Mouse (Mus musculus) heart, embryonic 13.5 days (tissue): ENCODE results near the gene Btbd9. TPM values are rescaled to one million over a fixed set of nuclear protein-coding genes. Genes with fewer than 3 reads are reported as not detected.

ENCODE experiments used
- ATAC-seq: fragments of 200-750 bp; cut with Nextera tagmentation; 2 replicates; pipeline ENCODE4 v1.8.0; 2017; ENCODE audit warnings: moderate TSS enrichment; ENCODE audit not compliant: insufficient number of reproducible peaks, low FRiP score, low TSS enrichment; ENCODE audit errors: extremely low read depth
- H3K27ac ChIP-seq: fragments of 300-500 bp; sonication (generic); replicated peaks from 2 replicates; pipeline ENCODE4 v1.5.1; 2015; ENCODE audit warnings: moderate library complexity, mild to moderate bottlenecking, inconsistent platforms
- H3K27me3 ChIP-seq: fragments of 300-500 bp; sonication (generic); replicated peaks from 2 replicates; pipeline ENCODE4 v1.6.1; 2015; ENCODE audit warnings: mild to moderate bottlenecking, inconsistent platforms
- H3K36me3 ChIP-seq: fragments of 300-500 bp; sonication (generic); 2 replicates; pipeline ENCODE4 v1.6.1; 2015; ENCODE audit warnings: mild to moderate bottlenecking, inconsistent platforms
- H3K4me1 ChIP-seq: fragments of 300-500 bp; sonication (generic); 2 replicates; pipeline ENCODE4 v1.6.1; 2015; ENCODE audit warnings: inconsistent platforms
- H3K4me2 ChIP-seq: fragments of 300-500 bp; sonication (generic); 2 replicates; pipeline ENCODE4 v1.6.1; 2015; ENCODE audit warnings: inconsistent platforms, mild to moderate bottlenecking, moderate library complexity
- H3K4me3 ChIP-seq: fragments of 300-500 bp; sonication (generic); 2 replicates; pipeline ENCODE4 v1.5.1; 2015; ENCODE audit warnings: moderate library complexity, mild to moderate bottlenecking, inconsistent platforms
- H3K9ac ChIP-seq: fragments of 300-500 bp; sonication (generic); 2 replicates; pipeline ENCODE4 v1.6.1; 2015; ENCODE audit warnings: inconsistent platforms, mild to moderate bottlenecking, moderate library complexity
- H3K9me3 ChIP-seq: fragments of 300-500 bp; sonication (generic); 2 replicates; pipeline ENCODE4 v1.6.1; 2016; ENCODE audit warnings: inconsistent platforms
- WGBS: fragments of 180-500 bp; shearing (Covaris S2); methylation state at CpG from one replicate; pipeline ENCODE4 v1.1.7; 2015; ENCODE audit warnings: mixed read lengths; 5-methylcytosine and 5-hydroxymethylcytosine counted together
- polyA plus RNA-seq: library from polyadenylated mRNA; unstranded; fragments of >200 nt; fragmentation: Nextera tagmentation; extraction: Ambion mirVana; gene quantifications from 2 replicates; pipeline ENCODE4 v1.2.1, GENCODE M21; 2015

Btbd9 gene
- polyA plus RNA-seq, 1 experiment from 2014 or later = 44.4 TPM

DNA sequence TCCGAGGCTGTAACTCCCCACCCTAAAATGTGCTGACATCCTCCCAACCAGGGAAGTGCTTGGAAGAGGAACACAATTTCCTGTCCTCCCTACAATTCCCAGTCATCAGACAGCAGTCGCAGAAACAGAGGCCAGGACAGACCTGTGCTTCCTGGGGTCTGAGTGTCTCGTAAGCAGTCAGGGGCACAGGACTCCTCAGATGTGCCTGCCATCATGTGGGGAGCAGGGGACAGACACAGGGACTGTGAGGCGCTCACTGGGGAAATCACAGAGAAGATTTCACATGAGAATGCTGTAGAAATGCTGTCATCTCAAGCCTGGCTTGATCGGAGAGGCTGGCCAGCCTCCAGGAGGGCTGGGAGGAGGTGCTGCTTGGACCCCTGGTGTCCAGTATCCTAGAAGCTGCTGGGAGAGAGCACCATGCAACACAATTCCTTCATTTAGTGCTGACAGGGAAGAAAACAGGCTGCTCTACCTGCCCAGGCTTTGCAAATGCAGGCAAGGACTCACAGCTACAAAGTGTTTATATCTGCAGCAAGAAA, 308.8 kb downstream of the Btbd9 start:
- Histone ChIP-seq H3K9me3 (no peaks in the 10 kb centered on the region), H3K4me1 (peaks cover 27% of the 10 kb centered on the region)

DNA sequence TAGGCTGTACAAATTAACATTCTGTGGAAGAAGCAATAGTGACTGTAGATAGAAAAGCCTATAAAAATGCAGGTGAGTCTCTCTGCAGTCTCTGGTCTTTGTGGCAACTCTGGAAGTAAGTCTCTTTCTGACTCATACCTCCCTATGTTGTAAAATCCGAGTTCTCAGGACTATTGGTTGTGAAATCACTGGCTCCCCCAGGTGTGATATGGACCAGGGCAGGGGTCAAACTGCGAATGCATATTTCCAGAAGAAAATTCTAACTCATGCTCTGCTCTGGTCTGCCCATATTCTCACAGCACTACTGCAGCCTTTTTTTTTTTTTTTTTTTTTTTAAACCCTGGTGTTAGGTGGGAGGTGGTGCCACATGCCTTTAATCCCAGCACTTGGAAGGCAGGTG, 312.8 kb downstream of the Btbd9 start:
- Histone ChIP-seq H3K36me3 (0 out of 2 replicates have a peak, but pooled peaks cover 5% of the 10 kb centered on the region), H3K4me2 (no peak overlapping the region), H3K4me1 (peaks cover 31% of the 10 kb centered on the region), H3K9me3 (no peaks in the 10 kb centered on the region), H3K4me3 (no peak overlapping the region), H3K27me3 (no peaks in the 10 kb centered on the region), H3K9ac (no peak overlapping the region), H3K27ac (no peak overlapping the region)
- 77% methylated on average over 2 of the region's 2 CpGs for WGBS
- no peak for ATAC-seq

More for the DNA sequence above, 308.8 kb downstream of the Btbd9 start:
- H3K27me3 ChIP-seq = no peaks in the 10 kb centered on the region
- 0 out of 2 replicates have a peak, but pooled peaks cover 5% of the 10 kb centered on the region for H3K36me3 ChIP-seq
- no peak overlapping the region for H3K4me3 ChIP-seq
- ATAC-seq = no peak
- H3K27ac ChIP-seq = no peak overlapping the region
- H3K9ac ChIP-seq = no peak overlapping the region
- 45% methylated on average over 5 of the region's 5 CpGs for WGBS
- no peak overlapping the region for H3K4me2 ChIP-seq

DNA sequence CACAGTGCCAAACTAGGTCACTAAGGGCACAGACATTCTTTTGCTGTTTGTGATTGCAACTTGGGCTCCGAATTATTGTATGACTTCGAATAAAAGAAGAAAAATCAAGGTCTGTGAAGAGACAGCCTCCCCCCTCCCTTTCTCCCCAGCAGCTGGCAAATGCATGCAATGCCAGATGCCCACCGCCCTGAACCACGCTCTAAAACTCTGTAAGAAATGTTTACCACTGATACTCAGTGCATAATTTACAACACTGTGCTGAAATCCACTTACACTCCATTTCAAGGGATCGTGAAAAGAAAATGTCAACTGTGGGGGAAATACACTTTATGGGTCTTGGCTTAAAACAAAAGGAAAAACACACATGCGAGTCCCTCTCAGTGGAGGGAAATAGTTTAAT, 313.3 kb downstream of the Btbd9 start:
- Histone ChIP-seq H3K27ac (no peak overlapping the region), H3K4me1 (peaks cover 31% of the 10 kb centered on the region), H3K36me3 (0 out of 2 replicates have a peak, but pooled peaks cover 5% of the 10 kb centered on the region), H3K4me2 (no peak overlapping the region), H3K4me3 (no peak overlapping the region), H3K9ac (no peak overlapping the region), H3K27me3 (no peaks in the 10 kb centered on the region), H3K9me3 (no peaks in the 10 kb centered on the region)
- WGBS = 86% methylated on average over 6 of the region's 6 CpGs
- no peak for ATAC-seq

DNA sequence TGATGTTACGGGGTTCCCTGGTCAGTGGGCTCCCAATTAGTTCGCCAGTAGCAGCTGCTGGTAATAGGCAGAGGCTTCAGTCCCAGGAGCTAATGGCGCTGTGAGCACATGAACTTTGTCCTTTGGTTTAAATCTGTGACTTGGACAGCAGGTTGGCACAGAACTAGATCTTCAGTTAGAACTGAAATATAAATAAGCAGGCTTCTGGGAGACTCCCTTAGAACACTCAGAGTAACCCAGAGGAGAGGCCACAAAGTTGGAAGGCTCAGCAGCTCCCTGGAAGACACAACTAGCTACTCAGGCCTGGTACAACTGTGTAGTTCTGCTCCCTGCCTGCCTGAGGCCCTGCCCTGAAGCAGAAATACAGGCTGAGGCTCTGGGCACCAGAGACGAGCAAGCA, 313.8 kb downstream of the Btbd9 start:
- no peak for ATAC-seq
- Histone ChIP-seq H3K9ac (no peak overlapping the region), H3K4me2 (no peak overlapping the region), H3K27me3 (no peaks in the 10 kb centered on the region), H3K36me3 (0 out of 2 replicates have a peak, but pooled peaks cover 5% of the 10 kb centered on the region), H3K4me3 (no peak overlapping the region), H3K4me1 (peaks cover 32% of the 10 kb centered on the region), H3K9me3 (no peaks in the 10 kb centered on the region), H3K27ac (no peak overlapping the region)
- 80% methylated on average over 4 of the region's 4 CpGs for WGBS

DNA sequence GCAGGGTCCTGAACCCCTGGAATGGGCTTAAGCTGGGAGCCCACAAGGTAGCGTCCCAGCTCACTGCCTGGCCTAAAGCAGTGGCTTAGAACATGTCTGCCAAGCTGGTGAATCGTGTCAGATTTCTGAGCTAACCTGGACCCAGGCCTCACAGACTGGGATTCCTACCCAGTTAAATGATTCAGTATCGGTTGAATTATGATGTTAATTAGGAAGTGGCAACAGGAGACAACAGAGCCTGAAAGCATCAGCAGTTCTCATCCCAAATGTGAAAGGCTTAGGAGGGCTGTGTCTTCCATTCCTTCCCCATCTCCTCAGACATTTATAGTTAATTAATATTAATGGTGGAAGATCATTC, 314.3 kb downstream of the Btbd9 start:
- Histone ChIP-seq H3K36me3 (0 out of 2 replicates have a peak, but pooled peaks cover 5% of the 10 kb centered on the region), H3K27me3 (no peaks in the 10 kb centered on the region), H3K4me3 (no peak overlapping the region), H3K9me3 (no peaks in the 10 kb centered on the region), H3K9ac (no peak overlapping the region), H3K27ac (no peak overlapping the region), H3K4me1 (peaks cover 32% of the 10 kb centered on the region), H3K4me2 (no peak overlapping the region)
- ATAC-seq = no peak
- WGBS = 86% methylated on average over 3 of the region's 3 CpGs

DNA sequence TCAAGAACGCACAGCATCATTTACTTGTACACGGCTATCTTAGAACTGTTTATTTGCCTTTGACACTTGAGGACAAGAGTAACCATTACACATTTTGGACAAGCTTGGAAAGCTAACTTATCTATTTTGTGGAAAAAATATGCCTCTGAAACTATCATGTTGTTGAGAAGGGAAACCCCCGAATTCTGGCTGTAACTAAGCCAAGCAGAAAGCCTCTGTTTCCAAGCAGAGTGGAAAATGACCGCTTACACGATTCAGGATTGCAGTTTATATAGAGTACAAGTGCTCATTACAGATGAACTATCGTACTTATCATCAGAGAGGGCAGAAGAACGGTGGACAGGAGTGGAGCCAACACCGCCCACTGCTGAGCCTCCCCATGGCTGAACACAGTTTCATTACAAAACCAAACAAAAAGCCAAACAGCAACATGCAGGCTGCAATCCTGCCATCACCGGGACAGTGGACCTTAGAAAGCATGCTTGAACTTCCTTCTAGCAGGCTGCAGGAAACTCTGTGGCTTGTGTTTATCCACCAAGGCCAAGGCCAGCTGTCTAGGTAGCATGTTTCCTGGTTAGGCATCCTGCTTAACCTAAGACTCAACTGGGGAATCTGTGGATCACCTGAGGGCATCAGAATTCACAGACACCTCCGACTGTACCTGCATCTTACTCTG, 314.8 kb downstream of the Btbd9 start:
- no peak overlapping the region for H3K4me3 ChIP-seq
- 70% methylated on average over 10 of the region's 10 CpGs for WGBS
- H3K9ac ChIP-seq = no peak overlapping the region
- ATAC-seq = no peak
- H3K36me3 ChIP-seq = no peaks in the 10 kb centered on the region
- peaks cover 37% of the 10 kb centered on the region for H3K4me1 ChIP-seq
- no peaks in the 10 kb centered on the region for H3K27me3 ChIP-seq
- H3K9me3 ChIP-seq = no peaks in the 10 kb centered on the region
- H3K4me2 ChIP-seq = no peak overlapping the region
- H3K27ac ChIP-seq = 0 out of 2 replicates have a peak overlapping the region, but pooled peaks have one; percentile 20

DNA sequence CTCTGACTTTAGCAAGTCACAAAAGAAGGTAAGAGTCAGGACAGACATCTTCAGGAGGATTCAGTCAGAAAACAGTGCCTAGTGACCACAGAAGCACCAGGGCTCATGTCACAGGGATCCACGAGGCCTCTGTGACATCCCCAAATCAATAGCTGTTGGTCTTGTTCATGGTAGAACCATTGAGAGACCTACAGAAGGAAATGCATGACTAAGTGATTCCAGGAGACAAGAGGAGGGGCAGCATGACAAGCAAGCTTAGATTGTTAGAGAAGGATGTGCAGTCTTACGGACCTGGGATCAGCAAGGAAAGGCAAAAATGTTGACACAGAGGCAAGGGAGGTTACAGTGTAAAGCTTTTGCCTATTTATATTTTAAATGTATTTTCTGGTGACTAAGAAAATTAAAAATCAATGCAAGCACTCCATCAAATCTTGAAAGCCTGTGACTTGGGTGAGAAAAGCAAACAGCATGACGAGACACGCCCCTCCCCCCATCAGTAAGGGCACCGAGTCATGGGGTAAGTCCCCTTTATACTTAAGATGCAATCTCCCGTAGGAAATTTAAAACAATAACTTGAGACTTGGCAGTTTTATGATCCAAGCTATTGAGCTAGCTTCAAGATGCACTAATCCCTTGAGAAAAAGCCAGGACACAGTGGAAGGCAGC, 315.5 kb downstream of the Btbd9 start:
- H3K4me2 ChIP-seq = no peak overlapping the region
- H3K4me3 ChIP-seq = no peak overlapping the region
- H3K9me3 ChIP-seq = no peaks in the 10 kb centered on the region
- no peak overlapping the region for H3K27ac ChIP-seq
- H3K27me3 ChIP-seq = no peaks in the 10 kb centered on the region
- peaks cover 44% of the 10 kb centered on the region for H3K4me1 ChIP-seq
- no peaks in the 10 kb centered on the region for H3K36me3 ChIP-seq
- WGBS = 73% methylated on average over 6 of the region's 6 CpGs
- ATAC-seq = no peak
- H3K9ac ChIP-seq = no peak overlapping the region

DNA sequence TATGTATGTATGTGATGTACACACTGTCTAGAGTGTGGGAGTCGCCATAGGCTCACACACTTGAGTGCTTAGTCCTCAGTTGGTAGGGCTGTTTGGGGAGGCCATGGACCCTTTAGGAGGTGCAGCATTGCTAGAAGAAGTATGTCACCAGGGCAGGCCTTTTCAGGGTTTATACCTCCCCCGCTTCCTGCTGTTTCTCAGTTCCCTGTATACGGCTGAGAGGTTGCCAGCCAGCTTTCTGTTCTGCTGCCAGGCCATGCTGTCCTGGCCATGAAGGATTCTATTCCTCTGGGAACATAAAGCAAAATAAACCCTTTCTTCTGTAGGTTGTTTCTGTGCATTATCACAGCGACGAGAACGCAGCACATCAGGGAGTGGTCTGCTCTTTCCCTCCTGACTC, 316.4 kb downstream of the Btbd9 start:
- peaks cover 48% of the 10 kb centered on the region for H3K4me1 ChIP-seq
- H3K9ac ChIP-seq = no peak overlapping the region
- H3K36me3 ChIP-seq = no peaks in the 10 kb centered on the region
- no peak for ATAC-seq
- WGBS = 65% methylated on average over 6 of the region's 6 CpGs
- no peaks in the 10 kb centered on the region for H3K9me3 ChIP-seq
- no peak overlapping the region for H3K27ac ChIP-seq
- no peaks in the 10 kb centered on the region for H3K27me3 ChIP-seq
- H3K4me2 ChIP-seq = no peak overlapping the region
- no peak overlapping the region for H3K4me3 ChIP-seq

DNA sequence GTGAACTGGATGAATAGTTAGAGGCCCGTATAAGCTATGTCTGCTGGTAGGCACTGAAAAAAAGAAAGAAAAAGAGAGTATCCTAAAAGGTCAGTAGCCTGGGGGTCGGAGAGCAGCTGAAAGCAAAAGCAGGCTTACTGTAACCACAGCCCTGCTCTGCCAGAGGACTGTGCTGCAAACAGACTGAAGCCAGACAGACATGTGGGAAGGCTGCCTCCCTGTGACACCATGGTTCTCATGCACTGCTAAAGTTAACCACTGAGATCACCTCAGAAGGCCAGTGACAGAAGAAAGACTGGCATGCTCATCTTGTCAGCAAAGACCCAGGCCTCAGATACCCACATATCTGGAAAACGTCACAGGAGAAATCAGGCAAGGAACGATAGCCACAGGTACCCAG, 317.8 kb downstream of the Btbd9 start:
- no peak for ATAC-seq
- WGBS = 37% methylated on average over 4 of the region's 4 CpGs
- H3K4me2 ChIP-seq = no peak overlapping the region
- H3K9me3 ChIP-seq = no peaks in the 10 kb centered on the region
- no peaks in the 10 kb centered on the region for H3K36me3 ChIP-seq
- H3K4me3 ChIP-seq = no peak overlapping the region
- peaks cover 63% of the 10 kb centered on the region for H3K4me1 ChIP-seq
- no peak overlapping the region for H3K9ac ChIP-seq
- H3K27me3 ChIP-seq = no peaks in the 10 kb centered on the region
- peak overlapping the region; percentile 29; the same call in 1 of the 2 replicates for H3K27ac ChIP-seq

DNA sequence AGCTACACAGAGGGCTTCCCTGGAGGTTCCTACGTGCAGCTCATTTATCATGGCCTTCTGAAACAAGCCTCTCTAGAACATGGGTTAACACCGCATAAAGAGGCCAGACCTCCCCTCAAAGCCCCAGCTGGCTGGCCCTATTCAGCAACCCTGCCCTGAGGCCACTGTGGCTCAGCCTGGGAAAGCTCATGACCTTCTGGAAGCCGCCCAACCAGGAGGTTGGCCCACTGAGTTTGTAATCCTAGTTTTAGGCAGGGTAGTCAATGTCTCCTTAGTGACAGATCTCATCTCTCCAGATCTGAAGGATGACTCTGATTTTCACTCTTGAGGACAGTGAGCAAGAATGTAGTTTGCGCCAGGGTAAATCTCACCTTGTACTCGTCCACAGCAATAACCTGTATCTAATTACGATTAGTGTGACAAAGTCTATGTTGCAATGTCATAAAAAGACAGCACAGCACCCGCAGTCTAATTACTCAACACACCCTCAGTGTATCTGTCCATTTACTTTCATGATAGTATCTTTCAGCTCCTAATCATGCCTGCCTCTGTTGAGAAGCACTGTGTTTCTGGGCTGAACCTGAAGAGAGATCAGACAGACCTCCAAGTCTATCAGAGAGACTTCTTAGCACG, 320.2 kb downstream of the Btbd9 start:
- Histone ChIP-seq H3K4me3 (no peak overlapping the region), H3K4me2 (no peak overlapping the region), H3K36me3 (no peaks in the 10 kb centered on the region), H3K9me3 (no peaks in the 10 kb centered on the region), H3K4me1 (peaks cover 63% of the 10 kb centered on the region), H3K9ac (peak overlapping the region; percentile 10; the same call in 1 of the 2 replicates), H3K27me3 (no peaks in the 10 kb centered on the region), H3K27ac (peak overlapping the region; percentile 46)
- no peak for ATAC-seq
- WGBS = 59% methylated on average over 8 of the region's 8 CpGs

DNA sequence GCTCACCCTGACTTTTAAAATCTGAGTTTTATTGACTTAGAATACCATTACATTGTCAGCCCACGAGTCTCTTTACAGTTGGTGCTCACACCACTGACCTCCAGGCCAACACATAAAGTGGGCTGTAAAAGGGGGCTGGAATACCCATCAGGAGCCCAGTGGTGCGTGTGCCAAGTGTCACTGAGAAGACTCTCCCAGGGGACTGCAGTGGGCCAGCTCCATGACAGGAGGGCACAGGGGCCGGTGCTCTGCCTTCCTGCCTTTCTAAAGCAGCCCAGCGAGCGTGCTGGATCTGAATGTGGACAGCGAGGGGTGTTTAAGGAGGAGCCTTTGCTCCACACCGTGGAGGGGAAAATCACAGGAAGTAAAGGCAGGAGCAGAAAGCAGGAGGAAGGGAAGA, 322.4 kb downstream of the Btbd9 start:
- Histone ChIP-seq H3K9me3 (no peaks in the 10 kb centered on the region), H3K9ac (no peak overlapping the region), H3K36me3 (no peaks in the 10 kb centered on the region), H3K4me2 (no peak overlapping the region), H3K27ac (peak overlapping the region; percentile 8; the same call in 1 of the 2 replicates), H3K27me3 (no peaks in the 10 kb centered on the region), H3K4me3 (no peak overlapping the region), H3K4me1 (peaks cover 66% of the 10 kb centered on the region)
- no peak for ATAC-seq
- WGBS = 59% methylated on average over 7 of the region's 7 CpGs
